Mouse (Mus musculus): ENCODE results near the gene Dnase1l3. TPM values are rescaled to one million over a fixed set of nuclear protein-coding genes. Genes with fewer than 3 reads are reported as not detected.

Gene Dnase1l3
- polyA plus RNA-seq, 1 experiment from 2014 or later = 1.3 TPM

GRCm38 (mm10) chr14:7928362-7928761, 66.0 kb downstream of the Dnase1l3 start:
- no peak overlapping the region for H3K4me2 ChIP-seq
- WGBS (ENCODE audit: insufficient replicate concordance) = 23% methylated on average over 1 of the region's 1 CpGs
- no peaks in the 10 kb centered on the region for H3K9me3 ChIP-seq (replicated peaks)
- H3K9ac ChIP-seq = no peak overlapping the region
- DNase-seq (no peak), ATAC-seq (ENCODE audit: low read depth) (no peak)
- peaks cover 20% of the 10 kb centered on the region for H3K4me1 ChIP-seq (replicated peaks)
- H3K4me3 ChIP-seq (replicated peaks) = no peak overlapping the region
- no peak overlapping the region for H3K27ac ChIP-seq
- H3K36me3 ChIP-seq = peaks cover 41% of the 10 kb centered on the region
- H3K27me3 ChIP-seq = no peaks in the 10 kb centered on the region

GRCm38 (mm10) chr14:7923635-7924034, 70.7 kb downstream of the Dnase1l3 start:
- H3K4me1 ChIP-seq (replicated peaks) = peaks cover 4% of the 10 kb centered on the region; the same call in 1 of the 2 replicates
- H3K4me3 ChIP-seq (replicated peaks) = no peak overlapping the region
- no peak overlapping the region for H3K9ac ChIP-seq
- no peak for ATAC-seq (ENCODE audit: low read depth)
- no peak overlapping the region for H3K27ac ChIP-seq
- no peaks in the 10 kb centered on the region for H3K27me3 ChIP-seq
- no peaks in the 10 kb centered on the region for H3K9me3 ChIP-seq (replicated peaks)
- no peak for DNase-seq
- peaks cover 39% of the 10 kb centered on the region for H3K36me3 ChIP-seq
- H3K4me2 ChIP-seq = no peak overlapping the region

DNA sequence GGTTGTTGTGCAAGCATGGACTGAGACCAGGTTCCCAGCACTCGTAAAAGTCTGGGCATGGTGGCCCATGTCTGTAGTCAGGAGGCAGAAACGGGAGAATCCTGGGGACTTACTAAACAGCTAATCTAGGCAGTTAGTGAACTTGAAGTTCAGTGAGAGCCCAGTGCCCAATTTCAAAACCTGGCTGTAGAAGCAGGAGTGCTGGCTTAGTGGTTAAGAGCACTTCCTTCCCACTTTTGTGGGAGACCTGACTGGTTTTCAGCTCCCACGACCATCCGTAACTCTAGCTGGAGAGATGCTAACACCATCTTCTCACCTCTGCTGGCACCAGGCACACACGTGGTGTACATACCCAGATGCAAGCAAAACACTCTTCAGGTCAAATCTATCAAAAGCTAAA, 72.9 kb downstream of the Dnase1l3 start:
- H3K4me2 ChIP-seq = no peak overlapping the region

DNA sequence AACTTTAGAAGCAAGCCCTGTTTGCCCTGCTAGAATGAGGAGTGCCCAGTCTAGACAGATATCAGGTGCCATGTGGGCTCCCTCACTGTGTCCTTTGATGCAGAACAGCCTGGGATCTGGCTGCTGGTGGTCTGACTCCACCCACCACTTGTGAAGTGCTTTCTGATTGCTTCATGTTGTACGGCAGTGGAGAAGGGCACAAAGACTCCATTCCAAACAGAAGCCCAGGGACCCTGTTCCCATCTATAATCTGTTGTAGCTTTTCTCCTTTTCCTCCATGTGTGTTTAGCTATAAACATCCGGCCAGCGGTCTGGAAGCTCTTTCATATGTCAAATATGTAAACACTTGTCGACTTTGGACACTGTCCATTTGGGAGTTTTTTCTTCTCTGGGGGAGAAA, 74.5 kb downstream of the Dnase1l3 start:
- 61% methylated on average over 4 of the region's 4 CpGs for WGBS (ENCODE audit: insufficient replicate concordance)
- Histone ChIP-seq H3K27me3 (no peaks in the 10 kb centered on the region), H3K4me1 (replicated peaks) (peaks cover 13% of the 10 kb centered on the region), H3K9ac (no peak overlapping the region), H3K36me3 (peaks cover 24% of the 10 kb centered on the region), H3K9me3 (replicated peaks) (no peaks in the 10 kb centered on the region), H3K27ac (no peak overlapping the region), H3K4me2 (no peak overlapping the region), H3K4me3 (replicated peaks) (no peak overlapping the region)
- no peak for ATAC-seq (ENCODE audit: low read depth)
- no peak for DNase-seq

More for the DNA sequence above, 72.9 kb downstream of the Dnase1l3 start:
- no peak overlapping the region for H3K4me3 ChIP-seq (replicated peaks)
- no peak for DNase-seq
- H3K36me3 ChIP-seq = peaks cover 31% of the 10 kb centered on the region
- WGBS (ENCODE audit: insufficient replicate concordance) = 43% methylated on average over 5 of the region's 5 CpGs
- no peak overlapping the region for H3K27ac ChIP-seq
- no peaks in the 10 kb centered on the region for H3K9me3 ChIP-seq (replicated peaks)
- ATAC-seq (ENCODE audit: low read depth) = no peak
- H3K27me3 ChIP-seq = no peaks in the 10 kb centered on the region
- H3K9ac ChIP-seq = no peak overlapping the region
- H3K4me1 ChIP-seq (replicated peaks) = peaks cover 13% of the 10 kb centered on the region

- no peaks in the 10 kb centered on the region for H3K9me3 ChIP-seq (replicated peaks)
- H3K4me3 ChIP-seq (replicated peaks) = no peak overlapping the region
- H3K27ac ChIP-seq = no peak overlapping the region
- H3K27me3 ChIP-seq = no peaks in the 10 kb centered on the region
- peaks cover 13% of the 10 kb centered on the region for H3K4me1 ChIP-seq (replicated peaks)
- no peak overlapping the region for H3K9ac ChIP-seq
- ATAC-seq (ENCODE audit: low read depth) (no peak), DNase-seq (no peak)
- H3K4me2 ChIP-seq = no peak overlapping the region
- WGBS (ENCODE audit: insufficient replicate concordance) = 61% methylated on average over 5 of the region's 5 CpGs
- H3K36me3 ChIP-seq = peaks cover 23% of the 10 kb centered on the region
These were observed 75.1 kb downstream of the Dnase1l3 start for GRCm38 (mm10) chr14:7919309-7919708.

- no peak overlapping the region for H3K4me3 ChIP-seq (replicated peaks)
- no peaks in the 10 kb centered on the region for H3K27me3 ChIP-seq
- H3K4me1 ChIP-seq (replicated peaks) = peaks cover 13% of the 10 kb centered on the region
- WGBS (ENCODE audit: insufficient replicate concordance) = 52% methylated on average over 6 of the region's 6 CpGs
- ATAC-seq (ENCODE audit: low read depth) (no peak), DNase-seq (no peak)
- H3K4me2 ChIP-seq = no peak overlapping the region
- H3K27ac ChIP-seq = peak overlapping the region; percentile 34
- H3K9me3 ChIP-seq (replicated peaks) = no peaks in the 10 kb centered on the region
- H3K9ac ChIP-seq = no peak overlapping the region
- peaks cover 17% of the 10 kb centered on the region for H3K36me3 ChIP-seq
These were observed 76.0 kb downstream of the Dnase1l3 start for GRCm38 (mm10) chr14:7918150-7918991.

Other genes with a start within 250 kb of the Dnase1l3 start
- gene Gm26661, start 203.0 kb downstream of the Dnase1l3 start, polyA plus RNA-seq (2015; fragmentation: Nextera tagmentation; extraction: Ambion mirVana) = not detected in 2 replicates
- gene Flnb, start 176.6 kb downstream of the Dnase1l3 start, polyA plus RNA-seq (2015; fragmentation: Nextera tagmentation; extraction: Ambion mirVana) = 2.9 and 3.8 TPM in 2 replicates
- gene Gm45521, start 37.3 kb downstream of the Dnase1l3 start, polyA plus RNA-seq (2015; fragmentation: Nextera tagmentation; extraction: Ambion mirVana) = not detected in 2 replicates
- 9.3 and 9.9 TPM in 2 replicates for gene Abhd6, start 8.3 kb upstream of the Dnase1l3 start, polyA plus RNA-seq (2015; fragmentation: Nextera tagmentation; extraction: Ambion mirVana)
- gene Rpp14, start 85.8 kb upstream of the Dnase1l3 start, polyA plus RNA-seq (2015; fragmentation: Nextera tagmentation; extraction: Ambion mirVana) = 39.3 and 47.5 TPM in 2 replicates
- 9.7 and 13.1 TPM in 2 replicates for gene Pxk, start 103.6 kb upstream of the Dnase1l3 start, polyA plus RNA-seq (2015; fragmentation: Nextera tagmentation; extraction: Ambion mirVana)
- gene Pdhb, start 178.5 kb upstream of the Dnase1l3 start, polyA plus RNA-seq (2015; fragmentation: Nextera tagmentation; extraction: Ambion mirVana) = 130 and 144 TPM in 2 replicates
- 3.8 and 4.9 TPM in 2 replicates for gene Kctd6, start 219.6 kb upstream of the Dnase1l3 start, polyA plus RNA-seq (2015; fragmentation: Nextera tagmentation; extraction: Ambion mirVana)